Mouse (Mus musculus) inflammation-experienced regulatory T-cells (primary cell): Measurements from ENCODE around the gene Cdsn. TPM values are rescaled to one million over a fixed set of nuclear protein-coding genes. Genes with fewer than 3 reads are reported as not detected.

Source experiments
- polyA plus RNA-seq, 2 experiments: library from polyadenylated mRNA; unstranded; fragments of 100-300 nt; shearing (Covaris generic); gene quantifications; one replicate each; pipeline ENCODE4 v1.2.1; 2017

Cdsn gene
- polyA plus RNA-seq: not detected

GRCm38 (mm10) chr17:35551881-35552414 is at the start of gene Cdsn:
TSS of gene Cdsn (plus strand) at chr17:35552128.

GRCm38 (mm10) chr17:35505776-35506175 is 46.2 kb upstream of the Cdsn start, which contains the start of gene Pou5f1:
TSS of gene Pou5f1 (plus strand) at chr17:35506018.

GRCm38 (mm10) chr17:35516652-35517500 is 35.1 kb upstream of the Cdsn start, which contains the start of the genes Tcf19 and Cchcr1:
TSS of gene Tcf19 (minus strand) at chr17:35516824.
TSS of gene Cchcr1 (plus strand) at chr17:35517100.

GRCm38 (mm10) chr17:35532901-35533300 is 19.0 kb upstream of the Cdsn start, which contains the start of gene Psors1c2:
TSS of gene Psors1c2 (plus strand) at chr17:35533201.

GRCm38 (mm10) chr17:35567150-35567549 is 15.2 kb downstream of the Cdsn start, which contains the start of gene 2300002M23Rik:
TSS of gene 2300002M23Rik (plus strand) at chr17:35567450.

GRCm38 (mm10) chr17:35601249-35601648 is 49.3 kb downstream of the Cdsn start, which contains the start of gene Sfta2:
TSS of gene Sfta2 (plus strand) at chr17:35601549.

Other genes starting within 250 kb of the Cdsn start
- gene H2-Q1, start 231.7 kb upstream of the Cdsn start, polyA plus RNA-seq: 1 to 10 TPM in 1 of 2 experiments, under 1 TPM in 1; 0.48 to 1.8 TPM
- gene H2-Q2, start 209.9 kb upstream of the Cdsn start, polyA plus RNA-seq: 10 to 100 TPM; 15.6 to 19.4 TPM
- 10 to 100 TPM; 33.5 to 46.7 TPM for gene H2-Q4, start 172.5 kb upstream of the Cdsn start, polyA plus RNA-seq
- 100 to 1,000 TPM; 686 to 886 TPM for gene H2-Q6, start 127.3 kb upstream of the Cdsn start, polyA plus RNA-seq
- 1,000 to 10,000 TPM; 2,137 to 2,431 TPM for gene H2-Q7, start 113.0 kb upstream of the Cdsn start, polyA plus RNA-seq
- gene H2-Q10, start 82.0 kb upstream of the Cdsn start, polyA plus RNA-seq: 10 to 100 TPM; 24.7 to 30.9 TPM
- gene Pou5f1, start 46.1 kb upstream of the Cdsn start, polyA plus RNA-seq: 1 to 10 TPM in 1 of 2 experiments, under 1 TPM in 1; 0.40 to 1.3 TPM
- 10 to 100 TPM; 12.6 to 27.6 TPM for gene Tcf19, start 35.3 kb upstream of the Cdsn start, polyA plus RNA-seq
- gene Cchcr1, start 35.0 kb upstream of the Cdsn start, polyA plus RNA-seq: 10 to 100 TPM; 10.7 to 18.4 TPM
- not detected for gene Psors1c2, start 18.9 kb upstream of the Cdsn start, polyA plus RNA-seq
- not detected for gene 2300002M23Rik, start 15.3 kb downstream of the Cdsn start, polyA plus RNA-seq
- not detected for gene Sfta2, start 49.4 kb downstream of the Cdsn start, polyA plus RNA-seq
- gene Gm9573, start 74.5 kb downstream of the Cdsn start, polyA plus RNA-seq: not detected
- gene Mucl3, start 91.6 kb downstream of the Cdsn start, polyA plus RNA-seq: not detected
- 10 to 100 TPM; 27.1 to 30.7 TPM for gene Vars2, start 115.5 kb downstream of the Cdsn start, polyA plus RNA-seq
- gene Gtf2h4, start 121.6 kb downstream of the Cdsn start, polyA plus RNA-seq: 10 to 100 TPM; 24.3 to 29.4 TPM
- 10 to 100 TPM in 1 of 2 experiments, 1 to 10 TPM in 1; 6.2 to 13.2 TPM for gene Ddr1, start 152.5 kb downstream of the Cdsn start, polyA plus RNA-seq